Mouse (Mus musculus) olfactory bulb, adult 2 months (tissue): ENCODE data around the gene Amigo3. TPM values are rescaled to one million over a fixed set of nuclear protein-coding genes. Genes with fewer than 3 reads are reported as not detected.

Experiments
- H3K27ac ChIP-seq: fragments of 200-500 bp; 2 replicates; pipeline ENCODE4 v1.5.1; 2012; ENCODE audit warnings: low read depth, low read length; ENCODE audit not compliant: insufficient read depth
- H3K4me1 ChIP-seq: fragments of 200-500 bp; 2 replicates; pipeline ENCODE4 v1.6.1; 2012; ENCODE audit warnings: low read length; ENCODE audit not compliant: control insufficient read depth, insufficient read depth
- H3K4me3 ChIP-seq: fragments of 200-500 bp; 2 replicates; pipeline ENCODE4 v1.5.1; 2012; ENCODE audit warnings: mild to moderate bottlenecking, low read depth, low read length, moderate library complexity; ENCODE audit not compliant: insufficient read depth
- CTCF ChIP-seq: fragments of 200-500 bp; IDR thresholded peaks from 2 replicates; pipeline ENCODE4 v1.5.1; 2012; ENCODE audit warnings: low read depth, mild to moderate bottlenecking, low read length, moderate library complexity; ENCODE audit not compliant: insufficient read depth
- POLR2A ChIP-seq: fragments of 200-500 bp; IDR thresholded peaks from 2 replicates; pipeline ENCODE4 v1.6.1; 2012; ENCODE audit warnings: mild to moderate bottlenecking, low read depth, low read length, moderate library complexity; ENCODE audit not compliant: insufficient read depth
- WGBS: fragments of 180-500 bp; shearing (Covaris S2); methylation state at CpG from one replicate; pipeline ENCODE4 v1.1.7; 2018; 5-methylcytosine and 5-hydroxymethylcytosine counted together
- polyA plus RNA-seq: library from polyadenylated mRNA; stranded (reverse); fragments of >200 nt; gene quantifications from 2 replicates; pipeline ENCODE4 v1.2.4, GENCODE M21; 2012; ENCODE audit warnings: low replicate concordance; ENCODE audit not compliant: missing spikeins, insufficient read depth, insufficient read length

The Amigo3 gene
- polyA plus RNA-seq, 1 experiment, result not detected

GRCm38 (mm10) chr9:108058291-108058690, 5.3 kb downstream of the Amigo3 start:
- TF ChIP-seq CTCF, result no peak
- TF ChIP-seq POLR2A, result no peak
- no peak overlapping the region for H3K27ac ChIP-seq
- H3K4me1 ChIP-seq, result peaks cover 2% of the 10 kb centered on the region
- WGBS, result 90% methylated on average over 9 of the region's 9 CpGs
- H3K4me3 ChIP-seq, result no peak overlapping the region

GRCm38 (mm10) chr9:108062142-108062541, 9.2 kb downstream of the Amigo3 start:
- 82% methylated on average over 3 of the region's 3 CpGs for WGBS
- H3K4me3 ChIP-seq, result no peak overlapping the region
- no peak overlapping the region for H3K27ac ChIP-seq
- TF ChIP-seq POLR2A (no peak), CTCF (no peak)
- no peaks in the 10 kb centered on the region for H3K4me1 ChIP-seq

- H3K27ac ChIP-seq, result no peak overlapping the region
- TF ChIP-seq POLR2A (no peak), CTCF (no peak)
- 93% methylated on average over 12 of the region's 12 CpGs for WGBS
Measured at GRCm38 (mm10) chr9:108063361-108063760, 10.4 kb downstream of the Amigo3 start.

GRCm38 (mm10) chr9:108065491-108066011, 12.6 kb downstream of the Amigo3 start:
- 43% methylated on average over 5 of the region's 5 CpGs for whole genome bisulfite sequencing
- Histone ChIP-seq H3K4me3 (no peak overlapping the region), H3K27ac (no peak overlapping the region), H3K4me1 (peaks cover 3% of the 10 kb centered on the region)
- no peak for TF ChIP-seq POLR2A
- TF ChIP-seq CTCF, result peak; percentile 60; the same call in 1 of the 2 replicates

More at GRCm38 (mm10) chr9:108063361-108063760, 10.4 kb downstream of the Amigo3 start:
- H3K4me3 ChIP-seq, result no peak overlapping the region
- peaks cover 3% of the 10 kb centered on the region for H3K4me1 ChIP-seq

- H3K27ac ChIP-seq, result no peak overlapping the region
- 86% methylated on average over 7 of the region's 7 CpGs for WGBS
- TF ChIP-seq CTCF, result no peak
- no peak for TF ChIP-seq POLR2A
- no peak overlapping the region for H3K4me3 ChIP-seq
- H3K4me1 ChIP-seq, result peaks cover 3% of the 10 kb centered on the region
Measured at GRCm38 (mm10) chr9:108067199-108067598, 14.2 kb downstream of the Amigo3 start.

GRCm38 (mm10) chr9:108067900-108068299, 14.9 kb downstream of the Amigo3 start:
- peak; percentile 39; the same call in 1 of the 2 replicates for TF ChIP-seq CTCF
- TF ChIP-seq POLR2A, result no peak
- H3K4me3 ChIP-seq, result no peak overlapping the region
- no peak overlapping the region for H3K27ac ChIP-seq
- WGBS, result 19% methylated on average over 8 of the region's 8 CpGs
- peaks cover 7% of the 10 kb centered on the region for H3K4me1 ChIP-seq

- no peak overlapping the region for H3K27ac ChIP-seq
- WGBS, result 92% methylated on average over 9 of the region's 9 CpGs
- peaks cover 12% of the 10 kb centered on the region for H3K4me1 ChIP-seq
- TF ChIP-seq CTCF, result no peak
- TF ChIP-seq POLR2A, result no peak
- H3K4me3 ChIP-seq, result no peak overlapping the region
Measured at GRCm38 (mm10) chr9:108069007-108069406, 16.0 kb downstream of the Amigo3 start.

GRCm38 (mm10) chr9:108069529-108069928, 16.6 kb downstream of the Amigo3 start:
- Histone ChIP-seq H3K27ac (no peak overlapping the region), H3K4me1 (peaks cover 12% of the 10 kb centered on the region), H3K4me3 (no peak overlapping the region)
- TF ChIP-seq POLR2A (no peak), CTCF (no peak)
- WGBS, result 82% methylated on average over 7 of the region's 7 CpGs

- H3K27ac ChIP-seq, result no peak overlapping the region
- H3K4me1 ChIP-seq, result peaks cover 12% of the 10 kb centered on the region
- TF ChIP-seq CTCF, result no peak
- no peak for TF ChIP-seq POLR2A
- WGBS, result 89% methylated on average over 4 of the region's 4 CpGs
- H3K4me3 ChIP-seq, result no peak overlapping the region
Measured at GRCm38 (mm10) chr9:108071801-108072200, 18.8 kb downstream of the Amigo3 start.

- peaks cover 12% of the 10 kb centered on the region for H3K4me1 ChIP-seq
- TF ChIP-seq CTCF (no peak), POLR2A (no peak)
- no peak overlapping the region for H3K27ac ChIP-seq
- no peak overlapping the region for H3K4me3 ChIP-seq
- 67% methylated on average over 9 of the region's 9 CpGs for WGBS
Measured at GRCm38 (mm10) chr9:108072481-108072924, 19.5 kb downstream of the Amigo3 start.
